Mouse (Mus musculus): ENCODE results near the gene Amot.

DNA sequence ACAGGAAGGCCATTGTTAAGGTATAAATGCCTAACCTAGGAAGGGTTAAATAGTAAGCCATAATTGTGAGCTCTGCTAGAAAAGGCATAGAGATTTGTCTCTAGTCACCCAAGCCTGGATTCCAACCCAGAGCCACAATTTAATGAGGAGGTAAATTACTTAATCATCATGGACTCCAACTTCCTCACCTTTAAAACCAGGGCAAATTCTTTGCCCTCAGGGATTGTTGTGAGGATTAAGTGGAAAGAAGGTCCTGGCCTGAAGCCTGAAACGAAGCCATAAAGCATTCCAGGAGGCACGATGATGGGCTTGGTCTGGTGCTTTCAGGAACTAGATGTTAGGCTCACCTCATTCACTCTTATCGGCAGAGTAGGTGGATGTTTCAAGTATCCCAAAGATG is 5.7 kb upstream of the Amot start:
- TF ChIP-seq CTCF (IDR thresholded peaks at IDR 0.05; ENCODE audit: control insufficient read depth, insufficient read depth, insufficient replicate concordance, low read depth, low read length) (no peak), POLR2A (IDR thresholded peaks at IDR 0.05; ENCODE audit: control insufficient read depth, low read depth, low read length) (no peak)
